Mouse (Mus musculus) layer of hippocampus, postnatal 25 days (tissue): ENCODE data around the gene Parvg. TPM values are rescaled to one million over a fixed set of nuclear protein-coding genes. Genes with fewer than 3 reads are reported as not detected.

Experiments
- total RNA-seq, 2 experiments: library from RNA; stranded (reverse); gene quantifications; 2 replicates each; pipeline ENCODE4 v1.2.3; 2021

Gene Parvg
- total RNA-seq, 2 experiments from 2014 or later, result 15.8 to 19.2 TPM

Other genes with a start within 250 kb of the Parvg start
- 100 to 1,000 TPM; 320 to 354 TPM for gene Sult4a1, start 218.3 kb upstream of the Parvg start, total RNA-seq
- gene Pnpla5, start 200.9 kb upstream of the Parvg start, total RNA-seq, result not detected
- 1 to 10 TPM; 7.9 to 9.7 TPM for gene Pnpla3, start 156.2 kb upstream of the Parvg start, total RNA-seq
- gene Samm50, start 131.8 kb upstream of the Parvg start, total RNA-seq, result 10 to 100 TPM; 90.3 to 92.3 TPM
- 10 to 100 TPM; 43.5 to 44.3 TPM for gene Parvb, start 92.0 kb upstream of the Parvg start, total RNA-seq
- gene Shisal1, start 123.1 kb downstream of the Parvg start, total RNA-seq, result 10 to 100 TPM; 62.5 to 65.1 TPM
- 10 to 100 TPM; 61.7 to 63.5 TPM for gene Rtl6, start 233.8 kb downstream of the Parvg start, total RNA-seq